27 mouse cellular contexts compared by ENCODE assay signal in the genomic region with DNA sequence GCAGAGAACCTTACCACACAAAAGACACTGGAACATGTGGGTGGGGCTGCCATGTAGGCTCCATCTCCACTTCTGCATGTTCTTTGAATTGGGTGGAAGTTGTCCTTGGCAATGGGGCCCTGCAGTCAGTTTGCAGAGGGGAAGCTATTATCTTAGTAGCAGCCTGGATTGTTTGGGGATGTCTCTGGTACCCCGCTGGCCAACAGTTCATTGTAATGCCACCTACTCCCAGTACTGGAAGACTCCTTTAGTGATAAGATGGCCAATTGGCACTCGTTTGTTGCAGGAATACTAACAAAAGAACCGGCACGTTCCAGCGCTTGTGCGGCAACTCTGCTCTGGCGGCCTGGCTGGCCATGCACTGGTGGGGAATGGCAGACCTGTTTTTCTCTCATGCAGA. TPM values are rescaled to one million over a fixed set of nuclear protein-coding genes. Genes with fewer than 3 reads are reported as not detected.
DNase-seq lines count a peak whose midpoint lies in the region; ATAC-seq and TF ChIP-seq lines count a peak whose summit lies in the region.
"Had no signal": no experiment of that assay in that cellular context is flagged by ENCODE, and none has a peak within 500 bp of the region (broad histone marks: within the 10 kb centered on the region; RNA-seq: fewer than 3 reads in every experiment).

No protein-coding gene starts in this region.

- H3K4me2 ChIP-seq in midbrain, embryonic 14.5 days (ENCODE audit: low read length), result no peak overlapping the region
- H3K4me2 ChIP-seq in midbrain, embryonic 16.5 days (ENCODE audit: low read length), result no peak overlapping the region
- H3K4me2 ChIP-seq: embryonic facial prominence, embryonic 12.5 days; embryonic facial prominence, embryonic 15.5 days; heart, embryonic 12.5 days; heart, embryonic 15.5 days; hindbrain, embryonic 13.5 days; intestine, embryonic 15.5 days had no signal

- intact Hi-C loops in heart, postnatal 14 days (cut with DNase I), result no loop called here

- peak; percentile 13 to 15 for DNase-seq in heart, adult 18-20 months
- no peak for DNase-seq in heart, postnatal 14 days
- DNase-seq in midbrain, embryonic 14.5 days, result peak; percentile 23
- peak; percentile 22 for DNase-seq in ES-E14 (ENCODE audit: low read depth, low spot score)
- DNase-seq in ZHBTc4 (ENCODE audit: low read depth, low spot score), result peak; percentile 74
- no peak for DNase-seq in spleen, postnatal 36 days (ENCODE audit: low spot score in 2 of 2)
- no peak for DNase-seq in gastrocnemius, postnatal 25 days
- DNase-seq: adrenal gland, adult 2 months; adrenal gland, postnatal 14 days; cerebellum, adult 18-20 months; cerebellum, adult 9-11 months; cerebellum, postnatal 25 days; forebrain, postnatal 0 days; gastrocnemius, adult 2 months; gastrocnemius, postnatal 14 days; kidney, adult 11 months had no signal

- H3K36me3 ChIP-seq in midbrain, embryonic 14.5 days (ENCODE audit: control insufficient read depth, insufficient read depth, low read length), result no peaks in the 10 kb centered on the region
- H3K36me3 ChIP-seq in midbrain, embryonic 16.5 days (ENCODE audit: control insufficient read depth, insufficient read depth, low read length), result peaks cover 4% of the 10 kb centered on the region; the same call in 1 of the 2 replicates
- no peaks in the 10 kb centered on the region for H3K36me3 ChIP-seq in ES-E14 (ENCODE audit: control insufficient read depth, insufficient read depth, low read length, poor library complexity, severe bottlenecking)
- H3K36me3 ChIP-seq: intestine, embryonic 15.5 days had no signal

- WGBS in midbrain, embryonic 14.5 days, result 96% methylated on average over 7 of the region's 7 CpGs
- 91% methylated on average over 7 of the region's 7 CpGs for WGBS in midbrain, embryonic 16.5 days

- no peak for ATAC-seq in midbrain, embryonic 14.5 days (ENCODE audit: low FRiP score, low TSS enrichment)
- no peak for ATAC-seq in midbrain, embryonic 16.5 days
- ATAC-seq: CD4-positive, CD25-positive, alpha-beta regulatory T cell, adult 4 months; forebrain, embryonic 14.5 days; forebrain, postnatal 0 days; hindbrain, embryonic 16.5 days; intestine, embryonic 15.5 days had no signal

- H3K27ac ChIP-seq in midbrain, embryonic 14.5 days (replicated peaks; ENCODE audit: low read depth, low read length), result no peak overlapping the region
- no peak overlapping the region for H3K27ac ChIP-seq in midbrain, embryonic 16.5 days (ENCODE audit: low read length)
- H3K27ac ChIP-seq in ES-E14 (ENCODE audit: insufficient read depth, low read depth, low read length, poor library complexity, severe bottlenecking), result no peak overlapping the region
- H3K27ac ChIP-seq: embryonic facial prominence, embryonic 12.5 days; embryonic facial prominence, embryonic 15.5 days; gastrocnemius, adult 2 months; heart, embryonic 15.5 days; hindbrain, embryonic 10.5 days; hindbrain, embryonic 13.5 days; intestine, embryonic 15.5 days had no signal

- no peak overlapping the region for H3K9ac ChIP-seq in midbrain, embryonic 14.5 days (replicated peaks; ENCODE audit: low read length)
- no peak overlapping the region for H3K9ac ChIP-seq in midbrain, embryonic 16.5 days (ENCODE audit: low read depth, low read length)
- H3K9ac ChIP-seq in ES-E14 (ENCODE audit: insufficient read depth, low read depth, low read length, poor library complexity, severe bottlenecking), result no peak overlapping the region
- H3K9ac ChIP-seq: embryonic facial prominence, embryonic 12.5 days; embryonic facial prominence, embryonic 15.5 days; forebrain, postnatal 0 days; heart, embryonic 12.5 days; heart, embryonic 15.5 days; hindbrain, embryonic 13.5 days; intestine, embryonic 15.5 days had no signal

- H3K4me3 ChIP-seq in midbrain, embryonic 14.5 days (replicated peaks; ENCODE audit: low read depth, low read length), result no peak overlapping the region
- no peak overlapping the region for H3K4me3 ChIP-seq in midbrain, embryonic 16.5 days (ENCODE audit: low read depth, low read length)
- H3K4me3 ChIP-seq in ES-E14 (ENCODE audit: insufficient read depth in 1 of 2, low read depth in 1 of 2, low read length in 2 of 2, poor library complexity in 1 of 2, severe bottlenecking in 1 of 2), result no peak overlapping the region
- H3K4me3 ChIP-seq: embryonic facial prominence, embryonic 12.5 days; embryonic facial prominence, embryonic 15.5 days; gastrocnemius, adult 2 months; heart, embryonic 12.5 days; heart, embryonic 15.5 days; hindbrain, embryonic 10.5 days; hindbrain, embryonic 13.5 days; intestine, embryonic 15.5 days had no signal

- no peaks in the 10 kb centered on the region for H3K27me3 ChIP-seq in midbrain, embryonic 14.5 days (ENCODE audit: control insufficient read depth, insufficient read depth, low read length)
- H3K27me3 ChIP-seq in midbrain, embryonic 16.5 days (ENCODE audit: control insufficient read depth, insufficient read depth, low read depth, low read length), result no peaks in the 10 kb centered on the region
- H3K27me3 ChIP-seq: embryonic facial prominence, embryonic 12.5 days; embryonic facial prominence, embryonic 15.5 days; heart, embryonic 12.5 days; heart, embryonic 15.5 days; hindbrain, embryonic 13.5 days; intestine, embryonic 15.5 days had no signal

- peaks cover 19% of the 10 kb centered on the region for H3K9me3 ChIP-seq in midbrain, embryonic 14.5 days (ENCODE audit: control insufficient read depth, low read length)
- H3K9me3 ChIP-seq in midbrain, embryonic 16.5 days (replicated peaks; ENCODE audit: control insufficient read depth, low read length, poor library complexity, severe bottlenecking), result peaks cover 14% of the 10 kb centered on the region
- 0 out of 2 replicates have a peak, but pooled peaks cover 4% of the 10 kb centered on the region for H3K9me3 ChIP-seq in ES-E14 (ENCODE audit: control insufficient read depth, insufficient read depth, low read depth, low read length)
- H3K9me3 ChIP-seq: intestine, embryonic 15.5 days had no signal

- no peaks in the 10 kb centered on the region for H3K4me1 ChIP-seq in midbrain, embryonic 14.5 days (ENCODE audit: control insufficient read depth, insufficient read depth, low read length)
- H3K4me1 ChIP-seq in midbrain, embryonic 16.5 days (ENCODE audit: control insufficient read depth, insufficient read depth, low read length), result no peaks in the 10 kb centered on the region
- no peaks in the 10 kb centered on the region for H3K4me1 ChIP-seq in ES-E14 (ENCODE audit: control insufficient read depth in 2 of 2, insufficient read depth in 2 of 2, low read length in 2 of 2, poor library complexity in 1 of 2)
- H3K4me1 ChIP-seq: embryonic facial prominence, embryonic 12.5 days; embryonic facial prominence, embryonic 15.5 days; heart, embryonic 15.5 days; intestine, embryonic 15.5 days had no signal

- in situ Hi-C loops in ES-E14 (cut with MboI; ENCODE audit: low sequenced_read_pairs in 2 of 2, unreplicated experiment in 2 of 2), result no loop called here

TF ChIP-seq in ES-E14, 5 proteins besides CTCF, POLR2A, EP300 and RAD21:
- TF ChIP-seq CHD2 (IDR thresholded peaks at IDR 0.05; ENCODE audit: low read depth, low read length) (no peak), ZNF384 (IDR thresholded peaks at IDR 0.05; ENCODE audit: low read depth, low read length) (no peak), HCFC1 (IDR thresholded peaks at IDR 0.05; ENCODE audit: borderline replicate concordance, insufficient read depth, low read length) (no peak), ZC3H11A (IDR thresholded peaks at IDR 0.05; ENCODE audit: borderline replicate concordance, low read depth, low read length) (no peak), MAFK (IDR thresholded peaks at IDR 0.05; ENCODE audit: insufficient read depth, low read depth, low read length) (no peak)
TF ChIP-seq in ES-E14: peak in this region for 0.

RNA-seq across cellular contexts. Expression of a gene that starts 14.7 kb away (rescaled TPM):
- 10 to 100 TPM; 17.1 to 17.7 TPM for total RNA-seq in heart, adult 18-20 months (2021)
- 10 to 100 TPM; 18.3 to 18.6 TPM for total RNA-seq in heart, postnatal 14 days (2021)
- 28.6 and 29.9 TPM in 2 replicates for polyA plus RNA-seq in midbrain, embryonic 14.5 days (2014; fragmentation: Nextera tagmentation; extraction: Ambion mirVana)
- polyA plus RNA-seq in midbrain, embryonic 16.5 days (2015; fragmentation: Nextera tagmentation; extraction: Ambion mirVana), result 23.6 and 30.1 TPM in 2 replicates
- 34.4 and 35.5 TPM in 2 replicates for total RNA-seq in ES-E14 (2012; rRNA removed)
- total RNA-seq in gastrocnemius, postnatal 25 days (2021), result 10 to 100 TPM in 1 of 2 experiments, 1 to 10 TPM in 1; 8.6 to 10.2 TPM

Comparison
In these comparisons a context has a peak if more than half of its experiments do, and no peak if none do; other contexts are left out.
1. DNase-seq: peak in heart, adult 18-20 months (2 of 2), midbrain, embryonic 14.5 days (single experiment), ES-E14 (single experiment) and ZHBTc4 (single experiment); none in heart, postnatal 14 days (0 of 2), spleen, postnatal 36 days (0 of 2) and gastrocnemius, postnatal 25 days (single experiment).